Mouse (Mus musculus): ENCODE measurements around the gene Usp6nl.
A peak's percentile ranks its signal among the peaks of the same experiment; 100 is the strongest.

The Usp6nl gene

DNA sequence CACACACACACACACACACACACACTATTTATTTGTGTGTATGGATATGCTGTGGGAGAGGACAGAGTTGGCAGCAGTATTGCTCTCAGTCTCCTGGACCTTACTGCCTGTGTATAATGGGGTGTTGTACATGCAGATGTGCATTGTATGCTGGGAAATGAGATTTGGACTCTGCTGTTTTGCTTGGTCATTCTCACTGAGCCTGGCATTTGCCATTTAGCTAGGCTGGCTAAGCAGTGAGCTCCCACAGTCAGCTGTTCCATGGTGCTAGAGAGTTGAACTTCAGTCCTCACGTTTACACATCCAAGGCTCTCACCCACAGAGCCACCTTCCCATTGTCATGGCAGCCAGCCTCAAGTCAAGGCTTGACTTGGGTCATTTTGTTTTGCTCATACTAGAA, 90.2 kb downstream of the Usp6nl start:
- no peak for DNase-seq (ENCODE audit: low spot score in 2 of 2)

DNA sequence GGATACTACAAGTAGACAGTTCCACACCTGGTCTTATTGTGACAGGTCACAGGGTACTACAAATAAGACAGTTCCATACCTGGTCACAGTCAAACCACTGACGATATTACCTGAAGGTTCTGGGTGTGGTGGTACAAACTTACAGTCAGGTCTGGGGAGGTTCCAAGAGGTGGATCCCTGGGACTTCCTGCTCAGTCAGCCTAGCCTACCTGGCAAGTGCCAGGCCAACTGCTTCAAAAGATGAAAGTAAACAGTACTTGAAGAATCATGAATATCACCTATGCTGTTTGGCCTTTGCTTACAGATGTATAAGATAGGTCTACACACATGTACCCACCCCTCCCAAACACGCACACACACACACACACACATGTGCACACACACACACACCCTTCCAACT, 91.3 kb downstream of the Usp6nl start:
- no peak for DNase-seq (ENCODE audit: low spot score in 2 of 2)

- no peak for DNase-seq (ENCODE audit: low spot score in 2 of 2)
Measured at GRCm38 (mm10) chr2:6414400-6414799, 91.9 kb downstream of the Usp6nl start.

GRCm38 (mm10) chr2:6417158-6417557, 94.7 kb downstream of the Usp6nl start:
- no peak for DNase-seq (ENCODE audit: low spot score in 2 of 2)

DNA sequence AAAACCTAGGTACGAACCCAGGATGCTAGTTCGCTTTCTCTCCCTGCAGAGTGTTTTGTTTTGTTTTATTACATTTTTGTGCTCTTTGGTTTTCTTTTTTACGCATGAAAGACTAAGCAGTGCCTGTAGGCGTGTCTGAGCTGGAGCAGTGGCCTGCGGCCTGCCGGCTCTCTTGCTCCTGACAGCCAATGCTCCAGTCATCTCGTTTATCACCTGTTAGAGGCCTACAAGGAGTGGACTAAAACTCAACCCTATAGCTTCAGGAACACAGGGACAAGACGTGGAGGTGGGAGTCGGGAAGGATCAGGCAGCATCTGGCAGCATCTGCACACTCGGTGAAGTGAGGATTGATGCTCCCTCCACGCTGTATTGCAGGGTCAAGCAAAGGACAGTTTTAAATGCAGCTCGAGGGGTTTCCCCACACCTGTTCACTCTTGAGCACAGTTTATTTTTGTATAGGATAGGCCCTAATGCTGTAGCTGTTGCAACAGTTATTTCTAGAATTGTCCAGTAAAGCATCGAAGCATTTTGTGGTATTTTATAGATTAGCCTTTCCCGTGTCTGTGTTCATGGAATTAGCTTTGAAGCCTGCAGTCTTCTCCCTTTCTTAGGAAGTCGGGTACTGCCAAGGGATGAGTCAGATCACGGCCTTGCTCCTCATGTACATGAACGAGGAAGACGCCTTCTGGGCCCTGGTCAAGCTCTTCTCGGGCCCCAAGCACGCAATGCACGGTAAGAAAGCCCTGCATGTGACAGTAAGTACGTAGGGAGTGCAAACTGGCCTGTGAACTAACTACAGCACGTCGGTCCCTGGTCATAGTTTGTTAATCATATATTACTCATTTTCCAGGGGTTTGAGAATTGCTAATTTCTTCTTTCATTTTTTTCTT, 101.4 kb downstream of the Usp6nl start:
- no peak for DNase-seq (ENCODE audit: low spot score in 2 of 2)

DNA sequence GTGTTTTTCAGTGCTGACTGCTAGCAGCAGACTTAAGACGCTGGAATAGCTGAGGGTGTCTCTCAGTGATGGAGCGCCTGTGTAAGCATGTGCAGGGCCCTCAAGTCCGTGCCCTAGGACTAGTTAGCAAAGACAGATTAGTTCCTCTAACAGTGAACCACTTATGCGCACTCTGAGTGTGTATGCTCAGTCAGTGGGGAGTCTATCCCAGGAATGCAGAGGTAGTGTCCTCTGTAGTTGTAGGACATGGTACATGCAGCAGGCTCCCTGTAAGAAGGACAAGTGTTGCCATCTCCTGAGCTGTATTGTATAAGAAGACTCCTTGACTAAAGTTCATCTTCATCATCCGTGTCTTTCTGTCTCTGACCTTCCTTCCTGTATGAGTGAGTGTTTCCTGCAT, 102.4 kb downstream of the Usp6nl start:
- DNase-seq (ENCODE audit: low spot score in 2 of 2) = no peak

GRCm38 (mm10) chr2:6436085-6436950, 113.9 kb downstream of the Usp6nl start:
- peak in 1 of 2 experiments; percentile 55 for DNase-seq (ENCODE audit: low spot score in 2 of 2)

- DNase-seq (ENCODE audit: low spot score in 2 of 2) = no peak
Measured at GRCm38 (mm10) chr2:6441688-6442087, 119.2 kb downstream of the Usp6nl start.

DNA sequence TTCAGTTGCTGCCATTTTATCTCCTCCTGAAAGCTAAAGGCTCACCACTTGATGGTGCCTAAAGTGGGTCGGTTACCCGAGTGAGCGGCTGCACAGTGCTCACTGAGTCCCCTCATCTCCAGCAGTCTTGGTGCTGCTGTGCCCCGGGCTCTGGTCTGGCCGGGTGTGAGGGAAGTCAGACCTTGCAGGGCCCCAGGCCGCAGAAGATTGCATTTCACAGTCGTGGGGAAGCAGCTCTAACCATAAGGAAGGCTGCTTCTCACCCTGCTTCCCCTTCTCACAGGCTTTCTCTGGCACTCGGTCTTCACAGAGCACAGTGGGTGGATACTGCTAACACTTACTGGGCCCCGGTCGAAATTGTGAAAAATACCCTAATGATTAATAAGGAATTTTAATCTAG, 119.8 kb downstream of the Usp6nl start:
- DNase-seq (ENCODE audit: low spot score in 2 of 2) = no peak

GRCm38 (mm10) chr2:6444015-6444414, 121.5 kb downstream of the Usp6nl start:
- no peak for DNase-seq (ENCODE audit: low spot score in 2 of 2)

GRCm38 (mm10) chr2:6444723-6445169, 122.3 kb downstream of the Usp6nl start:
- no peak for DNase-seq (ENCODE audit: low spot score in 2 of 2)

DNA sequence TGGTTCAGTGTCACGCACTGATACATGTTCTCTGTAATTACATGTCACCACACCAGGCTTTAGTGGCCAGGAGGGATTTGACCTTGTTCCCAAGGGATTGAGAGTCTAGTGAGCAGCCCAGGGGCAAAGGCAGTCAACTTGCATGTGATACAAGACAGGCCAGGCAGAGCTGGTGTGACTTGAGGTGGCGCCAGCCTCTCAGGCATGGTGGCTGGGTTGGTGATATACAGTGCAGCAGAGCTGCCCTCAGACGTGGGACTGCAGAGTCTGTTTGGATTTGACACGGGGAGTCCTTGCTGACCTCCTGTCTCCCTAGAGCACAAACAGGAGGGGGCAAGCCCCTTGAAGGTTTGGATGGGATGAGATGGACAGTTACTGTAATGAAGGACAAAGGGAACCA, 123.4 kb downstream of the Usp6nl start:
- DNase-seq (ENCODE audit: low spot score in 2 of 2) = no peak

- no peak for DNase-seq (ENCODE audit: low spot score in 2 of 2)
Measured at GRCm38 (mm10) chr2:6448880-6449279, 126.4 kb downstream of the Usp6nl start.

DNA sequence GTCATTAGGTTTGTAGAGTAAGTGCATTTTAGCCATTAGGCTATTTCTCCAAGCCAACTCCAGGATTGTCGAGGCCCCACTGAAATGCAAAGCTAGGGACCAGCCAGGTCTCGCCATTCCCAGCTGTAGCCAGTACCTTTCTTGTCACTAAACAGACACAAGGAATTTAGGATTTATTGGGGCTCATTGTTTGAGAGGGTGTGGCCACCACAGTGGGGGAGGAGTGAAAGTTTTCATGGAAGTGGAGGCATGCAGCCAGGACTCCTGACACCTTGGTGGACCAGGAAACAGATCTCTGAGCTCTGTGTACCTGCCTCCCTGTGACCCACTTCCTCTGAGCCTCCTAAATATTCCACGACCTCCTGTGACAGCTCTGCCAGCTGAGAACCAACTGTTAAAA, 127.2 kb downstream of the Usp6nl start:
- no peak for DNase-seq (ENCODE audit: low spot score in 2 of 2)

DNA sequence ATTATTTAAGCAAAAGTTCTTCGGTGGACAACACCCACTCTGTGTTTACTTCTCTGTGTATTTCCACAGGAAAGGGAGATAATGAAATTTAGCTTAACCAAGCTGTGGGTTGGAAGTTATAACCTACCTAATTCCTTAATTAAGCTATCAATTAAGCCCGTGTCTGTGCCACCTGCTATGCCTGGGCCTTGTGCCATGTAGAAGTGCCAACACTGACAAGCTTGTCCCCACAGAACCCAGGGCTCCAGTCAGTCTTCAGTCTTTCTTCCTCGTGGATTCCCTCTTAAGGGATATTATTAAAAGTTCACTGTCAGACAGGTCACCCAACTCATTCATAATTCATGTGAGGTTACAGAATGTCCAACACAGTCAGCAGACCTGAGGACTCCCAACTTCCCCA, 128.1 kb downstream of the Usp6nl start:
- no peak for DNase-seq (ENCODE audit: low spot score in 2 of 2)

DNA sequence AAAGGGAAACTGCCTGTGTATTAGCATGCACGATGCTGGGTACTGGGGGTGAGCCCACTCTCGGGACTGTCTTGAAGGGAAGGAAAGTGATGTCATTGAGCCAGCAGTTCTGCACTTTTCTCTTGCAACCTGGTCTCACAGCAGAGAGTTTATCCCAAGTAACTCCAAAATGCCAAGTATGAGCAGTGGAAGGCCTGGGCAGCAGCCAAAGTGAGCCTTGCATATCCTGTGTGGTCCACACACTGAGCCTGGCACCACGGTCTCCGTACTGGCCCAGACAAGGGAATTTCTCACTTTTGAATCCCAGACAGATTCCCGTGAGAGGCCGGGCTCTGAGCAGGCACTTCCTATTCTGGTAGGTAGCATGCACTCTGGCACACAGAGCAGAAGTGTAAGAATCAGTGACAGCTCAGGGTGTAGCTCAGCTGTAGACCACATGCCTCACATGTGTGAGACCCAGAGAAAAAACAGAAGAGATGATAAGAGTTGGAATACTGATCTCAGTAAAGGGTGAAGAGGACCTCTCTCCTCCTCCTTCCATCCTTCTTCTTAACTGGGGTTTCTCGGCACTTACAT, 132.6 kb downstream of the Usp6nl start:
- DNase-seq (ENCODE audit: low spot score in 2 of 2) = no peak

GRCm38 (mm10) chr2:6459282-6460047, 137.0 kb downstream of the Usp6nl start:
- no peak for DNase-seq (ENCODE audit: low spot score in 2 of 2)

- DNase-seq (ENCODE audit: low spot score in 2 of 2) = no peak
Measured at GRCm38 (mm10) chr2:6462306-6462705, 139.8 kb downstream of the Usp6nl start.

DNA sequence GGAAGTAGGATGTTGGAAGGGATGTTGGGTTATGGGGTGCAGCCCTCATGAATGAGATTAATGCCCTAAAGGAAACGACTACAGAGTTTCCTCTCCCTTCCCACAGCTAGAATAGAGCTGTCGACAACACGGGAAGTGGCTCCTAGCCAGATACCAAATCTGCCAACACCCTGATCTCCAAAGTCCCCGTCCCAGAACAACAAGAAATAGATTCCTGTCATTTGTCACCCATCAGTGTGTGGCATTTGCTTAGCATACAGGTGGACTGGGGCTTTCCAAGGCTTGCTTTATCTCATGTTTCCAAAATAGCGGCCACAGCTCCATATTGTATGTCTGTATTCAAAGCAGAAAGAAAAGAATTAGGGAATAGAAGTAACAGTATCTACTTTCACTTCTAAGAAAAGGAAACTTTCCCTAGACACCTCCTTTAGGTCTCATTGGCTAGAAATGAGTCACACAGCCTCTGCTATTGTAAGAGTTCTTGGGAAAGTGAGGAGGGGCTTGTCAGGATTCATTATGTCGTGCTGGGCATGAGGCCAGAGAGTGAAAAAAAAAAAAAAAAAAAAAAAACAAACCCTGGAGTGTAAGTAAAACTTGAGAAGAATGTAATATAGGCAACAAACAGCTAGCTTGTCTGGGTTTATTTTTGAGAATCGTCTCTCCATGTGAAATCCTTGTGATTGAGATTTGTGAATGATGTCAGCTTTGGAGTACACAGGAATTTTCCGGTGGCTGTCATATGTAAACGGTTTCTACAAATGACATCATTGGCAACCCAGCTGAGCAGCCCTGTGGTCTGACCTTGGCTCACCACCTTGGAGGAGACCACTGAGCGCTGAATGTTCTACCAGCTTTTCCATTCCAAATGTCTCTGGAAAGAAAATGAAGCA, 141.6 kb downstream of the Usp6nl start:
- DNase-seq (ENCODE audit: low spot score in 2 of 2) = no peak

GRCm38 (mm10) chr2:6466396-6466795, 143.9 kb downstream of the Usp6nl start:
- DNase-seq (ENCODE audit: low spot score in 2 of 2) = no peak

DNA sequence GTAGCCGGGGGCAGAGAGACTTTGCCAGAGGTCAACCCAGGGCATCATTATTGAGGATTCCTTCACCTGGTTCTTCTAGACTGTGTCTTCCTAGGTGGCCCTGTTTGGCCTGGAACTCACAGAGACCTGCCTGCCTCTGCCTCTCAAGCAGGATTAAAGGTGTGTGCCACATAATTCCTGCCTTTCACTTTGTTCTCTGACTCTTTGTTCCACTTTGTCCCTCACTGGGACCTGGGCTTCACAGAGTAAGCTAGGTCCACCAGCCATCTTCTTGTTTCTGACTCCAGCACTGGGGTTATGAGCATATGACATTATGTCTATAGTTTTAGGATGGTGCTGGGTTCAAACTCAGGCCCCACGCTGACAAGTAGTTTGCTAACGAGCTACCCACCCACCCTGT, 144.9 kb downstream of the Usp6nl start:
- DNase-seq (ENCODE audit: low spot score in 2 of 2) = no peak

Data from frontal cortex, postnatal 14 days (tissue).